Mouse (Mus musculus) midbrain, embryonic 11.5 days (tissue): ENCODE measurements around the gene Catsper3. TPM values are rescaled to one million over a fixed set of nuclear protein-coding genes. Genes with fewer than 3 reads are reported as not detected.
A peak's percentile ranks its signal among the peaks of the same experiment; 100 is the strongest.

ENCODE experiments used
- ATAC-seq: fragments of 200-750 bp; cut with Nextera tagmentation; 2 replicates; pipeline ENCODE4 v1.8.0; 2017; ENCODE audit warnings: moderate TSS enrichment, moderate library complexity; ENCODE audit not compliant: low FRiP score
- DNase-seq: peaks from one replicate; pipeline ENCODE4 v3.0.0; 2015; ENCODE audit warnings: low spot score; ENCODE audit errors: missing footprints
- H3K27ac ChIP-seq: fragments of 300-500 bp; sonication (generic); 2 replicates; pipeline ENCODE4 v1.5.1; 2014; ENCODE audit warnings: low read depth, low read length
- H3K27me3 ChIP-seq: fragments of 300-500 bp; sonication (generic); 2 replicates; pipeline ENCODE4 v1.6.1; 2014; ENCODE audit warnings: mild to moderate bottlenecking, low read length, moderate library complexity, mixed read lengths; ENCODE audit not compliant: control insufficient read depth, insufficient read depth
- H3K36me3 ChIP-seq: fragments of 300-500 bp; sonication (generic); 2 replicates; pipeline ENCODE4 v1.6.1; 2014; ENCODE audit warnings: mild to moderate bottlenecking, low read length, moderate library complexity, mixed read lengths; ENCODE audit not compliant: control insufficient read depth, insufficient read depth
- H3K4me1 ChIP-seq: fragments of 300-500 bp; sonication (generic); 2 replicates; pipeline ENCODE4 v1.6.1; 2014; ENCODE audit warnings: low read length; ENCODE audit not compliant: control insufficient read depth, insufficient read depth
- H3K4me2 ChIP-seq: fragments of 300-500 bp; sonication (generic); 2 replicates; pipeline ENCODE4 v1.6.1; 2014; ENCODE audit warnings: mild to moderate bottlenecking, moderate library complexity
- H3K4me3 ChIP-seq: fragments of 300-500 bp; sonication (generic); 2 replicates; pipeline ENCODE4 v1.5.1; 2014; ENCODE audit warnings: low read depth, low read length
- H3K9ac ChIP-seq: fragments of 300-500 bp; sonication (generic); 2 replicates; pipeline ENCODE4 v1.6.1; 2014; ENCODE audit warnings: low read length
- H3K9me3 ChIP-seq: fragments of 300-500 bp; sonication (generic); 2 replicates; pipeline ENCODE4 v1.6.1; 2016; ENCODE audit warnings: low read length; ENCODE audit not compliant: control insufficient read depth
- WGBS: fragments of 180-500 bp; shearing (Covaris S2); extraction: QIAGEN DNeasy Blood & Tissue Kit; methylation state at CpG from one replicate; pipeline ENCODE4 v1.1.7; 2014; 5-methylcytosine and 5-hydroxymethylcytosine counted together
- polyA plus RNA-seq: library from polyadenylated mRNA; unstranded; fragments of >200 nt; fragmentation: Nextera tagmentation; extraction: Ambion mirVana; gene quantifications from 2 replicates; pipeline ENCODE4 v1.2.1, GENCODE M21; 2014

Catsper3 gene
- polyA plus RNA-seq, 1 experiment from 2014 or later = not detected

- DNase-seq = peak; percentile 97
- Histone ChIP-seq H3K4me2 (no peak overlapping the region), H3K9me3 (no peaks in the 10 kb centered on the region), H3K4me3 (no peak overlapping the region), H3K27ac (no peak overlapping the region), H3K36me3 (no peaks in the 10 kb centered on the region), H3K27me3 (peaks cover 93% of the 10 kb centered on the region), H3K9ac (no peak overlapping the region), H3K4me1 (peaks cover 15% of the 10 kb centered on the region)
- under 1% methylated on average over 12 of the region's 12 CpGs for WGBS
- ATAC-seq = no peak
These were observed 44.8 kb downstream of the Catsper3 start for GRCm38 (mm10) chr13:55829018-55829655.

- Histone ChIP-seq H3K4me3 (peak overlapping the region; percentile 21), H3K36me3 (no peaks in the 10 kb centered on the region), H3K9ac (no peak overlapping the region), H3K27ac (no peak overlapping the region), H3K4me2 (no peak overlapping the region; the same call in 1 of the 2 replicates), H3K4me1 (peaks cover 15% of the 10 kb centered on the region), H3K27me3 (peaks cover 93% of the 10 kb centered on the region), H3K9me3 (no peaks in the 10 kb centered on the region)
- WGBS = under 1% methylated on average over 48 of the region's 48 CpGs
- peak; percentile 97 for DNase-seq
- ATAC-seq = peak; percentile 28; the same call in 1 of the 2 replicates
These were observed 45.9 kb downstream of the Catsper3 start for GRCm38 (mm10) chr13:55830081-55830832.

DNA sequence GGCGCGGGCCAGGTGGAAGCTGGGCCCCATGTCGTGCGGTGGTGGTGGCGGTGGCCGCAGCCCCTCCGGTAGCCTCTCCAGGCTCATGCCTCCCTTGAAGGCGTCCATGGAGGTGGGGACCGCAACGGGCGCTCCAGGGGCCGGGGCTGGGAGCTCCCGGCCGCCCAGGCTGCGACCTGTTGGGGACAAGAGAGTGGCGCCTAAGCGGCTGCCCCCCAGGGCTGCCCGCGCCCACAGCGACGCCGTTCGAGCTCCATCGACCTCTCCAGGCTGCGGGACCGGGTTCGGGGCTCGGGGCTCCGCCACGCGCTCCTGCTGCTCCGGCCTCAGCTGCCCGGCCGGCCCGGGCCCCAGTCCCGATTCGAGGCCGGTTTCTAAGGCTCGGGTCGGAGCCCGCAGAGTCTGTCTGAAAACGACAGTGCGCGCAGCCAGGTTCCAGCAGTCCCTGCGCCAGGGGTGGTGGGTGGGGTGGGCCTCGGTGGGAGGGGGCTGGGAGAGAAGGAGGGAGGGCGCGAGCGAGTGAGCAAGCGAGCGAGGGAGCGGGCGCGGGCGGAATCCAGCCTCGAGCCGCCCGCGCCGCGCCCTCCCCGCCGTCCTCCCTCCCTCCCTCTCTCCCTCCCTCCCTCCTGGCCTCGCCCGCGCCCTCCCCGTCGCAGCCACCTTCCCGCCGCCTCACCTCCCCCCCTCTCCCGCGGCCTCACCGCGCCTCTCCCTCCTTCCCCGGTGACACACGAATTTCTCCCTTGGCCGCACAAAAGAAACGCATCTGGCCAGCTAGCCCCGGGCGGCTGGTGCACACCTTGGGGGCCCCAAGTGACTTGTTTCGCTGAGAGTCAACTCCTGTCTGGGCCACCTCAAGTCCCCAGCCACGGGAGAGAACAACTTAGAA is 46.7 kb downstream of the Catsper3 start:
- H3K4me1 ChIP-seq = peaks cover 18% of the 10 kb centered on the region
- ATAC-seq = no peak
- H3K36me3 ChIP-seq = no peaks in the 10 kb centered on the region
- H3K9ac ChIP-seq = 0 out of 2 replicates have a peak overlapping the region, but pooled peaks have one; percentile 16
- peak; percentile 95 for DNase-seq
- WGBS = under 1% methylated on average over 53 of the region's 82 CpGs
- peaks cover 93% of the 10 kb centered on the region for H3K27me3 ChIP-seq
- H3K27ac ChIP-seq = no peak overlapping the region
- peak overlapping the region; percentile 21 for H3K4me3 ChIP-seq
- peak overlapping the region; percentile 30 for H3K4me2 ChIP-seq
- H3K9me3 ChIP-seq = no peaks in the 10 kb centered on the region

DNA sequence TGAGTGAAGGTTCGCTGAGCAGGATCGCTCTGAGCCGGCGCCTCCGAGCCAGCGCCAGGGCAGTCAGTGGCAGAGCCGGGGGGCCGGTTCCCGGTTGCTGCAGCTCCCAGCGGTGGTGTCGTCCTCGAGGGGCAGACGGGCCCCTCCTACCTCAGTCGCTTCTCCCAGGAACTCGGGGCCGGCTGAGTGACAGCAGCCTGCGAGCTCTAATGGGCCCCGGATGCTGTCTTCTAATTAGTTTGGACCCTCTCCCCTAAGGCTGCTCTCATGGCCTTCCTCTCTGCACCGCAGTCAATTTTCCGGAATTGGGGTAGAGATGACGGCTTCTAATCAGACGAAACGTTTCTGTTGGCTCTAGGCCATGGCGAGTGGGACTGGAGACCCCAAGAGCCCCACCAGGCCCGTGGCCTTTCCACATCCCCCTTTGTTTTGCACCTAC is 47.4 kb downstream of the Catsper3 start:
- DNase-seq (peak; percentile 94), ATAC-seq (no peak)
- under 1% methylated on average over 25 of the region's 25 CpGs for WGBS
- Histone ChIP-seq H3K4me3 (no peak overlapping the region), H3K27me3 (peaks cover 95% of the 10 kb centered on the region), H3K4me2 (peak overlapping the region; percentile 30), H3K9me3 (no peaks in the 10 kb centered on the region), H3K36me3 (no peaks in the 10 kb centered on the region), H3K9ac (no peak overlapping the region), H3K4me1 (peaks cover 20% of the 10 kb centered on the region), H3K27ac (no peak overlapping the region)

- H3K27ac ChIP-seq = no peak overlapping the region
- DNase-seq (peak; percentile 86), ATAC-seq (no peak)
- peaks cover 25% of the 10 kb centered on the region for H3K4me1 ChIP-seq
- WGBS = 28% methylated on average over 1 of the region's 1 CpGs
- H3K36me3 ChIP-seq = no peaks in the 10 kb centered on the region
- no peak overlapping the region for H3K4me3 ChIP-seq
- H3K9me3 ChIP-seq = no peaks in the 10 kb centered on the region
- H3K27me3 ChIP-seq = peaks cover 99% of the 10 kb centered on the region
- no peak overlapping the region for H3K4me2 ChIP-seq
- no peak overlapping the region for H3K9ac ChIP-seq
These were observed 48.2 kb downstream of the Catsper3 start for GRCm38 (mm10) chr13:55832602-55833001.

DNA sequence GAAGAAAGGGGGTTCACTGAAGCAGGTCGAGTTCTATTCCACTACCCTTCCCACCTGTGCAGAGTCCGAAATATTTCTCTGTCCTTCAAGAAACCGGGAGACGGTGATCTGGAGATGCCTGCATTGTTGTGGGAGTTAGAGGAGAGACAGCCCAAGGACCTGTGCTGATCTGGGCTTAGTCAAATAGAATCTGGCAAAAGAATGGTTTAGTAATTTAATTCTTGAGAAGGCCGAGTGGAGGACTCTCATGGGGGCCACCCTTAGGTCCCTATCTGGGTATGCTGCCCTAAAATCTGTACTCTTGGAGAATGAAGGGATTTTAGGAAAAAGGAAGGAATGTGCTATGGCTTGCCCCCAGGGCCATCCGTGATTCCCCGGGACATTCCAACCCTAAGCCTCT is 49.6 kb downstream of the Catsper3 start:
- Histone ChIP-seq H3K9me3 (no peaks in the 10 kb centered on the region), H3K36me3 (no peaks in the 10 kb centered on the region), H3K9ac (no peak overlapping the region), H3K27me3 (peaks cover 98% of the 10 kb centered on the region), H3K4me3 (no peak overlapping the region), H3K27ac (no peak overlapping the region), H3K4me1 (peaks cover 22% of the 10 kb centered on the region), H3K4me2 (no peak overlapping the region)
- 2% methylated on average over 7 of the region's 7 CpGs for WGBS
- DNase-seq (peak; percentile 95), ATAC-seq (no peak)

GRCm38 (mm10) chr13:55834667-55835066 is 50.3 kb downstream of the Catsper3 start:
- ATAC-seq (no peak), DNase-seq (peak; percentile 94)
- no peak overlapping the region for H3K4me3 ChIP-seq
- H3K4me1 ChIP-seq = peaks cover 22% of the 10 kb centered on the region
- no peaks in the 10 kb centered on the region for H3K36me3 ChIP-seq
- peaks cover 99% of the 10 kb centered on the region for H3K27me3 ChIP-seq
- no peak overlapping the region for H3K27ac ChIP-seq
- 4% methylated on average over 5 of the region's 5 CpGs for whole genome bisulfite sequencing
- no peaks in the 10 kb centered on the region for H3K9me3 ChIP-seq
- no peak overlapping the region for H3K4me2 ChIP-seq
- H3K9ac ChIP-seq = no peak overlapping the region

DNA sequence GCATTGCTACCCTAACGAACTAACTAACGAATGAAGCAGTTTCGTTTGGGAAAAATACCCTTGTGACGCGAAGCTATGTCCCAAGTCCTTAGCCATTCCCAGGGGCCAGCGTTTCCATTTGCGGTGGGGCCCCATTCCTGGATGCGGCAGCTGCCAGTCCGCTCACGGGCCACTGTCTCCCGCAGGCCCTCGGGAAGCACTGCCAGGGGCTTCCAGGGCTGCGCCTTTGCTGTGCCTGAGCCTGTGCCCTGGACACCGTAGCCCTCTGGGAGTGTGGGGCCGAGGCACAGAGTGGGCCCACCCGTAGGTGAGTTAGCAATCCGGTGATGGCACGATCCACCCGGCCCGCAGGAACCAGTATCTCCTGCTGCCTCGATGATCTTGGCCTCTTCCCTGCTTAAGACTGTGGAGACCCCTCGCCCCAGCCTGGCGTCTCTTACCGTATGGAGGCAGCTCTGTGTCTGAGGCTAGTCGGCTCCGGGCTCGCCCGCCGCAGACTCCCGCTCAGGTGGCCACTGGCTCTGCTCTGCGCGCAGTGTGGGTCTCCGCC is 51.3 kb downstream of the Catsper3 start:
- Histone ChIP-seq H3K4me3 (peak overlapping the region; percentile 10), H3K27ac (no peak overlapping the region), H3K27me3 (peaks cover 96% of the 10 kb centered on the region), H3K4me1 (peaks cover 25% of the 10 kb centered on the region), H3K9me3 (no peaks in the 10 kb centered on the region), H3K36me3 (no peaks in the 10 kb centered on the region), H3K9ac (no peak overlapping the region), H3K4me2 (peak overlapping the region; percentile 20; the same call in 1 of the 2 replicates)
- DNase-seq = peak; percentile 98
- ATAC-seq = no peak
- WGBS = under 1% methylated on average over 33 of the region's 33 CpGs
